Mouse (Mus musculus): ENCODE data around the gene Dffa. TPM values are rescaled to one million over a fixed set of nuclear protein-coding genes. Genes with fewer than 3 reads are reported as not detected.
"Not testable (repeated sequence)": the region's sequence is repeated elsewhere in the genome, so short reads cannot be mapped to it uniquely, and the experiment has no call there.

Dffa gene
- polyA plus RNA-seq, 1 experiment from 2014 or later: 17.7 TPM

GRCm38 (mm10) chr4:149119978-149120562, 16.1 kb downstream of the Dffa start:
- ATAC-seq (ENCODE audit: low FRiP score, low TSS enrichment); DNase-seq; H3K27ac ChIP-seq (replicated peaks; ENCODE audit: low read depth, low read length); H3K9me3 ChIP-seq (ENCODE audit: control insufficient read depth, low read length); H3K27me3 ChIP-seq (ENCODE audit: control insufficient read depth, insufficient read depth, low read length); H3K4me3 ChIP-seq (replicated peaks; ENCODE audit: low read depth, low read length); H3K9ac ChIP-seq (replicated peaks; ENCODE audit: low read length); H3K4me2 ChIP-seq (ENCODE audit: low read length); H3K4me1 ChIP-seq (ENCODE audit: control insufficient read depth, insufficient read depth, low read length): not testable (repeated sequence)
- WGBS: 76% methylated on average over 12 of the region's 12 CpGs
- H3K36me3 ChIP-seq (ENCODE audit: control insufficient read depth, insufficient read depth, low read length): peaks cover 25% of the 10 kb centered on the region

DNA sequence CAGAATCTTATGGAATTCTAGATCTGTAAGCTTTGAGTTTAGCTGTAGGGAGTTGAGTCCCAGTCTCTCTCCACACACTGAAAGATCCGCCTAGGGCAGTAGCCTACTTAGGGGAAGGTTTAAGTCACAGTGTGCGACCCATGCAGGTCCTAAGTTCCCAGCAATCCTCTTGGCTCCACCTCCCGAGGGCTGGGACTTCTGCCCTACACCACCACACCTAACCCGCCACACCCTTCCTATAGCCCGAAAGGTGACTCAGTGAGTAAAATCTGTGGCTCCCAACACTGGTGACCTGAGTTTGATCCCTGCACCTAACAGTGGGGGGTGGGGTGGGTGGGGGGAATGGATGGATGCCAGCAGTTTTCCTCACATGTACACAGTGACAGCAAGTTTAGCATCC, 19.5 kb downstream of the Dffa start:
- Histone ChIP-seq H3K4me2 (ENCODE audit: low read length) (no peak overlapping the region), H3K9ac (replicated peaks; ENCODE audit: low read length) (no peak overlapping the region), H3K27me3 (ENCODE audit: control insufficient read depth, insufficient read depth, low read length) (no peaks in the 10 kb centered on the region), H3K4me1 (ENCODE audit: control insufficient read depth, insufficient read depth, low read length) (no peaks in the 10 kb centered on the region), H3K36me3 (ENCODE audit: control insufficient read depth, insufficient read depth, low read length) (peaks cover 19% of the 10 kb centered on the region), H3K27ac (replicated peaks; ENCODE audit: low read depth, low read length) (no peak overlapping the region), H3K4me3 (replicated peaks; ENCODE audit: low read depth, low read length) (no peak overlapping the region), H3K9me3 (ENCODE audit: control insufficient read depth, low read length) (no peaks in the 10 kb centered on the region)
- 73% methylated on average over 5 of the region's 5 CpGs for WGBS
- ATAC-seq (ENCODE audit: low FRiP score, low TSS enrichment) (no peak), DNase-seq (no peak)

DNA sequence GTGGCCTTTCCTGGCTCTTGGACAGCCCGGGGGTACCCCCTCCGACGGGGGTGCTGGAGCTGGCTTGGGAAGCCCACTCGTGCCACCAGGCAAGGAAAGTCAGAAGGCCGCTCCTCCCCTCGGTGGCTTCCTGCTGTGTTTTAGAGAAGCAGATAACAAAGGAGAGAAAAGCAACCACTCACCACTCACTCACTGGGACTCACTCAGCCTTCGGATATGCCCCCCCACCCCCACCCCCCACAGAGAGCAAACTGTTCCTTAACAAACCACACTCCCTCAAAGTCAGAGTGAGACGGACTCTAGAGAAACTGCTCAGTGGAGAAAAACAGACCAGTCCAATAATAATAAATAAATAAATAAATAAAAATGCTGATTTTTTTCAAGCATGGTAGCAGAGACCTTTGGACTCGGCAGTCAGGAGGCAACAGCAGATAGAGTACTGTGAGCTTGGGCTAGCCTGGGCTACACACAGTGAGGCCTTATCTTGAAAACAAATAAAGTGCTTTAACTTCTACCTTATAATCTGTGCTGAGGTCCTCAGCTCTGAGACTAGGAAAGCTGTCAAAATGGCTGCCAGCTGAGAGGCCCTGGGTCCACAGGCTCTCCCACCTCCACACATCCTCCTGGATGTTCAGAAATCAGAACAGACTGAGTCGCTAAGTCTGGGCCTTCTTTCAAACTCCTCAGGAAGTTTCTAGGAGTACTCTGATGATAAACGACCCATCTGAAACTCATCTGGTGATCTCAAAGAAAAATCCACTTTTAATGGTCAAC, 21.6 kb downstream of the Dffa start:
- Histone ChIP-seq H3K4me1 (ENCODE audit: control insufficient read depth, insufficient read depth, low read length) (no peaks in the 10 kb centered on the region), H3K9me3 (ENCODE audit: control insufficient read depth, low read length) (no peaks in the 10 kb centered on the region), H3K36me3 (ENCODE audit: control insufficient read depth, insufficient read depth, low read length) (peaks cover 8% of the 10 kb centered on the region; the same call in 1 of the 2 replicates), H3K27me3 (ENCODE audit: control insufficient read depth, insufficient read depth, low read length) (no peaks in the 10 kb centered on the region), H3K4me3 (replicated peaks; ENCODE audit: low read depth, low read length) (no peak overlapping the region), H3K27ac (replicated peaks; ENCODE audit: low read depth, low read length) (no peak overlapping the region), H3K9ac (replicated peaks; ENCODE audit: low read length) (no peak overlapping the region), H3K4me2 (ENCODE audit: low read length) (no peak overlapping the region)
- DNase-seq (no peak), ATAC-seq (ENCODE audit: low FRiP score, low TSS enrichment) (no peak)
- 44% methylated on average over 11 of the region's 11 CpGs for WGBS

DNA sequence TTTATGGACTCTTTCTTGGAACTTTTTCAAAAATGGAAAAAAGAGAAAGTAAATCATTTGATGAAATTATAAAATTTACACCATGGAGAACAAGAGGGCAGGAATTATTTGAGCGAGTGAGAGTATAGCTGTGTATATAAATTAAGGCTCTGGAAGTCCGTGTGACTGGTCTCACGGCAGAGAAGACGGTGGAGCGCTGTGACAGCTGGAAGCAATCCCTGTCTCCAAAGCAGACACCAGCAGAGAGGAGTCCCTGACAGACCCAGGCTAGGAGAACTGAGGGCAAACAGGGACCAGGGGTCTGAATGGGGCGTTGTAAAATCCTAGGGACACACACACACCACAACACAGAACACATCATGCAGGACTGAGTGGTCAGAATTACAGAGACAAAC, 22.2 kb downstream of the Dffa start:
- 82% methylated on average over 6 of the region's 6 CpGs for WGBS
- no peaks in the 10 kb centered on the region for H3K4me1 ChIP-seq (ENCODE audit: control insufficient read depth, insufficient read depth, low read length)
- ATAC-seq (ENCODE audit: low FRiP score, low TSS enrichment): no peak

GRCm38 (mm10) chr4:149126663-149127062, 22.7 kb downstream of the Dffa start, which contains the start of gene Cort:
Cort (minus strand) TSS chr4:149126763.
- Histone ChIP-seq H3K36me3 (ENCODE audit: control insufficient read depth, insufficient read depth, low read length) (peaks cover 13% of the 10 kb centered on the region; the same call in 1 of the 2 replicates), H3K27ac (replicated peaks; ENCODE audit: low read depth, low read length) (no peak within 1 kb of the TSS), H3K4me3 (replicated peaks; ENCODE audit: low read depth, low read length) (no peak within 1 kb of the TSS), H3K4me2 (ENCODE audit: low read length) (no peak within 1 kb of the TSS), H3K27me3 (ENCODE audit: control insufficient read depth, insufficient read depth, low read length) (no peaks in the 10 kb centered on the region), H3K9me3 (ENCODE audit: control insufficient read depth, low read length) (no peaks in the 10 kb centered on the region), H3K9ac (replicated peaks; ENCODE audit: low read length) (no peak within 1 kb of the TSS), H3K4me1 (ENCODE audit: control insufficient read depth, insufficient read depth, low read length) (no peaks in the 10 kb centered on the region)
- DNase-seq (no peak), ATAC-seq (ENCODE audit: low FRiP score, low TSS enrichment) (no peak)
- WGBS: 87% methylated on average over 11 of the region's 11 CpGs

More for the DNA sequence above, 22.2 kb downstream of the Dffa start:
- no peak overlapping the region for H3K4me3 ChIP-seq (replicated peaks; ENCODE audit: low read depth, low read length)
- H3K27me3 ChIP-seq (ENCODE audit: control insufficient read depth, insufficient read depth, low read length): no peaks in the 10 kb centered on the region
- no peak for DNase-seq
- H3K9me3 ChIP-seq (ENCODE audit: control insufficient read depth, low read length): no peaks in the 10 kb centered on the region
- no peak overlapping the region for H3K27ac ChIP-seq (replicated peaks; ENCODE audit: low read depth, low read length)
- H3K36me3 ChIP-seq (ENCODE audit: control insufficient read depth, insufficient read depth, low read length): peaks cover 11% of the 10 kb centered on the region; the same call in 1 of the 2 replicates
- no peak overlapping the region for H3K9ac ChIP-seq (replicated peaks; ENCODE audit: low read length)
- H3K4me2 ChIP-seq (ENCODE audit: low read length): no peak overlapping the region

DNA sequence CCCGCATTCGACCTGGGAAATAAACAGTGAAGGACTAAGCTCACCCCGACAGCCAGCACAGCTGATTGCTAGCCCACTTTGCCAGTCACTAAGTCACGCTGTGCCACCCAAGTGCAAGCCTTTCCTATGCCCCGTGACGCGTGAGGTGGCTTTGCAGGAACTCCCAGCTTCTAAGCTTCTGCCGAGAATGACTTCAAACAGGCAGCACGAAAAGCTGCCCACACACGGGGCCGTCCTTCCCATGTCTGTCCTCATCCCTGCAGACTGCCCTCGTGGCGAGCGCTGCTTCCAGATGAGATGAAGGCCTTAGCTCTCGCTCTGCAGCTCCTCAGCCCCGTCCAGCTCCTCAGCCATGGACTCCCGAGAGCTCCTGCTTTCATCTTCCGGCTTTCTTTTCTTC, 24.5 kb downstream of the Dffa start:
- no peak overlapping the region for H3K9ac ChIP-seq (replicated peaks; ENCODE audit: low read length)
- H3K4me2 ChIP-seq (ENCODE audit: low read length): no peak overlapping the region
- 84% methylated on average over 18 of the region's 18 CpGs for WGBS
- no peaks in the 10 kb centered on the region for H3K9me3 ChIP-seq (ENCODE audit: control insufficient read depth, low read length)
- H3K4me1 ChIP-seq (ENCODE audit: control insufficient read depth, insufficient read depth, low read length): no peaks in the 10 kb centered on the region
- peaks cover 15% of the 10 kb centered on the region; the same call in 1 of the 2 replicates for H3K36me3 ChIP-seq (ENCODE audit: control insufficient read depth, insufficient read depth, low read length)
- ATAC-seq (ENCODE audit: low FRiP score, low TSS enrichment) (no peak), DNase-seq (no peak)
- no peak overlapping the region for H3K4me3 ChIP-seq (replicated peaks; ENCODE audit: low read depth, low read length)
- H3K27me3 ChIP-seq (ENCODE audit: control insufficient read depth, insufficient read depth, low read length): no peaks in the 10 kb centered on the region
- no peak overlapping the region for H3K27ac ChIP-seq (replicated peaks; ENCODE audit: low read depth, low read length)

DNA sequence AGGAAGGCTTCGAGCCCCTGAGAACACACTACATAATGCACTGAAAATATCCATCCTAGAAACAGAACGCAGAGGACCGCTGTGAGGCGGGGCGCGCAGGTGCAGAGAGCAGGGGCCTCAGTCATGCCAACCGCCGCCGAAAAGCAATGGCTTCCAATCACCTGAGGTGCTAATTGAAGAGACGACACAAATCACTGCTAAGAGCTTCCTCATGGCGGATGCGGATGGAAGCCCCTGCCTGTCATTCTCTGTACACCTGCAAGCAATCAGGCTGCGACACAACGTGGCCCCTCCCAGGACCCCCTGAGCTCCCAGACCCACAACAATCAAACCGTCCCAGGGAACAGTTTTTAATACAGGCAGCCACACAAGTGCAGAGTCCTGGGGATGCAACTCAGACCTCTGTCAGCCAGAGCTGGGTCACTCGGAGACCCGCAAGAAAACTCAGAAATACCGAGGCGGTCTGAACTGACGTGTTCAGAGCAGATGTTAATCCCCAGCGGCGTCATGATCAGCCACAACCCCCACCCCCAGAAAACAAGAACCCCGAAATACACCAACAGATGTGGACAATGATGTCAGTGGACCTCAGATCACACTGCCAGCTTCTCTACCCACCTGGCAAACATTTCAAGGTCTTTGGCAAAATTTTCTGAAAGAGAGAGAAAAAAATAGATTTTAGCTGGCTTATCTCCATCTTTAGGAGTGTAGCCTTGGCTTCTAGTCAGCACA, 27.2 kb downstream of the Dffa start:
- H3K27me3 ChIP-seq (ENCODE audit: control insufficient read depth, insufficient read depth, low read length): no peaks in the 10 kb centered on the region
- 92% methylated on average over 23 of the region's 23 CpGs for WGBS
- ATAC-seq (ENCODE audit: low FRiP score, low TSS enrichment): no peak

DNA sequence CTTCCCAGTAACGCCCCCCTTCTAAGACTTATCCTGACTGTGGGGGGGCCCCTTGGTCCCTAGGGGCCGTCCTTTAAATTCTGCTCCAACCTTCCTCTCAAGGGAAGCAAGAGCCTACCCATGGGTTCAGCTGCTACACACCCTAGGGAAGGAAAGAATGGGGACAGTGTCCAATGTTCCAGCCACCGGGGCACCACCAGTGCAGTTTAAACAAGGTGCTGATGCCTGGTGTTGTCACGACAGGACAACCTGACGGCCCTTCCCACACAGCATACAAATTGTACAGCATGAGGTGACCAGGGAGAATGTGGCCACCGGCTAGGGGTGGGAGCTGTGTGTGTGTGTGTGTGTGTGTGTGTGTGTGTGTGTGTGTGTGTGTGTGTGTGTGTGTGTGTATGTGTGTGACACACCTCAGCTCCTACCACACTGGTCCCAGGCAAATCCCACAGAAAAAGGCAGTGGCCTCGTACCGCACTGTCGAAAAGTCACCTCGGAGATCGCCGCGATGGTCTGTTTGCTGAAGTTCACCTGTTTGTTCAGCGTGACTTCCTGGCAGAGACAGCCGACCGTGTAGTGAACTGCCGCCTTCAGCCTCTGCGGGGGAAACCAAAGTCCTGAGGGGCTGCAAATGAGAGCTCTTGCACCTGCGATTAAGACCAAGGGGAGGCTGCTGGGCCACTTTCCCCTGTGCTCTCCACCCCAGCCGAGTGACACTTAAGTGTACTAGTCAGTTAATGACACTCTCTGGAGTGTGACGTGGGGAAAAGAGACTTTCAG, 28.0 kb downstream of the Dffa start:
- DNase-seq: no peak
- WGBS: 90% methylated on average over 21 of the region's 21 CpGs
- no peaks in the 10 kb centered on the region for H3K9me3 ChIP-seq (ENCODE audit: control insufficient read depth, low read length)

More for the DNA sequence above, 27.2 kb downstream of the Dffa start:
- Histone ChIP-seq H3K9me3 (ENCODE audit: control insufficient read depth, low read length) (no peaks in the 10 kb centered on the region), H3K36me3 (ENCODE audit: control insufficient read depth, insufficient read depth, low read length) (peaks cover 15% of the 10 kb centered on the region; the same call in 1 of the 2 replicates), H3K9ac (replicated peaks; ENCODE audit: low read length) (no peak overlapping the region), H3K4me3 (replicated peaks; ENCODE audit: low read depth, low read length) (no peak overlapping the region), H3K27ac (replicated peaks; ENCODE audit: low read depth, low read length) (no peak overlapping the region), H3K4me1 (ENCODE audit: control insufficient read depth, insufficient read depth, low read length) (no peaks in the 10 kb centered on the region), H3K4me2 (ENCODE audit: low read length) (no peak overlapping the region)
- DNase-seq: no peak

More for the DNA sequence above, 28.0 kb downstream of the Dffa start:
- no peak overlapping the region for H3K27ac ChIP-seq (replicated peaks; ENCODE audit: low read depth, low read length)
- H3K9ac ChIP-seq (replicated peaks; ENCODE audit: low read length): no peak overlapping the region
- no peaks in the 10 kb centered on the region for H3K27me3 ChIP-seq (ENCODE audit: control insufficient read depth, insufficient read depth, low read length)
- peaks cover 13% of the 10 kb centered on the region; the same call in 1 of the 2 replicates for H3K36me3 ChIP-seq (ENCODE audit: control insufficient read depth, insufficient read depth, low read length)
- no peaks in the 10 kb centered on the region for H3K4me1 ChIP-seq (ENCODE audit: control insufficient read depth, insufficient read depth, low read length)
- no peak overlapping the region for H3K4me3 ChIP-seq (replicated peaks; ENCODE audit: low read depth, low read length)
- no peak overlapping the region for H3K4me2 ChIP-seq (ENCODE audit: low read length)
- no peak for ATAC-seq (ENCODE audit: low FRiP score, low TSS enrichment)
